Mouse (Mus musculus): ENCODE results near the gene Taf3.
A peak's percentile ranks its signal among the peaks of the same experiment; 100 is the strongest.

Taf3 gene

DNA sequence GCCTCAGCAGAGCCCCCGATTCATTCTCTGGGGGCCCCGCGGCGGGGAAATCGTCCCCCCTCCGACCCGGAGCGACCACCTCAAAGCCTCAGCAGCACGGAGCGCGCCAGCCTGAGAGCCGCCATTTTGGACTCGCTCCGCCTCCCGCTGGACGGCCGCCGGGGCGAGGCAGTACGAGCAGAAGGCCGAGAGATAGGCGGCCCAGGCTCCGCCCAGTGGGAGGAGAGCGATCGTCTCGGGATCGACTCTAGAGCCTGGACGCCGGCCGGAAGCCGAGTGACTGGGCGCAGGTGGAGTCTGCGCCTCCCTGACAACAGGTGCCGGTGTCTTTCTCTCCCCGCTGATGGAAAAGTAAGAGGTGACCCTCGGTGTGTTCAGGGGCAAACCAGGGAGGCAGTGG, at the start of gene Taf3:
Gene Taf3, minus strand, starts transcription at position 136 of the 400 bp plus-strand sequence.
- peak; percentile 85 to 90 for DNase-seq (ENCODE audit: low spot score in 2 of 2)

GRCm38 (mm10) chr2:10094327-10095100, 46.1 kb upstream of the Taf3 start:
- DNase-seq (ENCODE audit: low spot score in 2 of 2) = no peak

DNA sequence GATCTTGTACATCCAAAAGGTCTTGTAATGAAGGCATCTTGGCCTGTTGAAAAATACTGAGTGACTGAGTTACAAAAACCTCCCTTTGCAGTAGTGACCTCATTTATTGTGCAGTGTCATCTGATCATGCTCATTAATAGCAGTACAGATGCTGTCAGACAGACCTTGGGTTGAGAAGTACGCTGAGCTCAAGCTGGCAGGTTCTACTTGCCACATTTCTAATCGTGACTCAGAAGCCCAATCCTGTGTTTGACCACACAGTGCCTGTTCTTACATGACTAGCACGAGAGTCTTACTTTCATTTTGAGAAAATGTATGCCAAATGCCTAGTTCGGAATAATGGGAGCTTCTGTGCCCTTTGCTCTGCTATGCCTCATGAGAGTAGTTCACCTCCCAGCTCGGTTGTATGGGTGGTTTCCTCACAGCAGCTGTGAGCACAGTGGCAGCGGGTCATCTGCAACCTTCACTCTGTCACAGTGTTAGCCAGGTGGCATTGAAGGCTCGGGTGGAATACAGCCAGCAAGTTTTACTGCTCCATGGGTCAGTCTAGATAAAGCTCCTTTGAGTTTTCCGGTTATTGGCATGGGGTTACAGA, 39.0 kb upstream of the Taf3 start:
- no peak for DNase-seq (ENCODE audit: low spot score in 2 of 2)

DNA sequence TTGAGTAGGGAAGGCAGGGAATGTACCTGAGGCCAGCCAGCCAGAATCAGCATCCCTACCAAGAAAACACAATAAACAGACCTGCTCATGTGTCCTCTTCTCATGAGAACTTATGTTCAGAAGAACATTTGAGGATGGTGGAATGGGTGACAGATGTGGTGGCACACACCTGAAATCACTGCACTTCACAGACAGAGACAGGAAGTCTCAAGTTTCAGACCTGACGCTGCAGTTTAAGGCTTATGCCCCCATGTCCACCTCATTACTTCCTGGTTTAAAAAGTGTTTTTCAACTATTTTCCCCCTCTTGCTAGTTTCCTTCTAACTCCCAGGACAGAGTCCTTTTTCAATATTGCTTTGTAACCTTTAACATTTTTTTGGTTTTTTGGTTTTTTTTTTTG, 34.3 kb upstream of the Taf3 start:
- no peak for DNase-seq (ENCODE audit: low spot score in 2 of 2)

DNA sequence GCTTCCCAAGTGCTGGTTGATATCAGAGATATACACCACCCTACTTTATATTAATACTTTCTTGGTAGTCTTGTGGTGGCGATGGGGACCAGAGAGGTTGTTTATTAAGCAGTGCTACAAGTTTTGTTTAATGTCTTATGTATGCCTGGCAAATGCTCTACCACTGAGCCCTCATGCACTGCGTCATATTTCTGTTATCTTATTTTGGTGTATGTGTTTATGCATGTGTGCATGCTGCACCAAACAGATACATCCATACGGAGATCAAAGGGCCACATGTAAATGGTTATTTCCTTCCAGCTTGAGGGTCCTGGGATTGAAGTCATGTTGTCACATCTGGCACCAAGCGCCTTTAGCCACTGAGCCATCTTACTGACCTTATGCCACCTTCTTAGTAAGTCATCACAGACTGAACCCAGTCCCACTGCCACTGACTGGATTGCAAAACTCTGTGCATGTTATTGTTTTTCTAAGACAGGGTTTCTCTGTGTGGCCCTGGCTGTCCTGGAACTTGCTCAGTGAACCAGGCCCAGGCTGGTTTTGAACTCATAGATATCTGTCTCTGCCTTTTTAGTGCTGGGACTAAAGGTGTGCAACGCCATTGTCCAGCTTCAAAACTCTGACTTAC, 33.2 kb upstream of the Taf3 start:
- no peak for DNase-seq (ENCODE audit: low spot score in 2 of 2)

GRCm38 (mm10) chr2:10080310-10081010, 32.1 kb upstream of the Taf3 start, which contains the start of the genes Atp5c1 and Kin:
Atp5c1 (minus strand) TSS chr2:10080510.
Kin (plus strand) TSS chr2:10080593.
- peak; percentile 93 to 96 for DNase-seq (ENCODE audit: low spot score in 2 of 2)

DNA sequence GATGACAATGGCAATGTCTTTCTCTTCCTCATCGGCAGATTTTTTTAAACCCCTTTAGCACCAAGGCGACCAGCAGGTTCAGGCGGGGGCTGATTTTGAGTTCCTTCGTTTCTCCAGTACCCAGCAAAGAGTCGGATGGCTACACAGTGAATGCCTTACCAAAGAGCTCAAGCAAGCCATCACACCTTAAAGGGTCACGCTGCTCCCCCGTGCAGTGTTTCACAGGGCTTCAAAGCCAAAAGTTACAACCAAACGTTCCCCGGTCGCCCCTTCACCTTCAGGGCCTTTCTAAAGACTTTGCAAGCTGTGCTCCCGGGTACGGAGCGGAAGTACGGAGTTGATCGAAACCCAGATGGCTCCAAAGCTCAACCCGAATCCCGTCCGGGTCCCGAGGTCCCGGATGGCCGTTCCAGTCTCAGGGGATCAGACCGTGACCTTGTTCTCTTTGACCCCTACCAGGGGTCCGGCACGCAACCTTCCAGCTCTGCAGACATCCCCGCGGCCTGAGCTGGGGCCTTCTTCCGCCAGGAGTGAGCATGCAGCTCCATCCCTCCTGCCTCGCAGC, 31.4 kb upstream of the Taf3 start:
- no peak for DNase-seq (ENCODE audit: low spot score in 2 of 2)

- no peak for DNase-seq (ENCODE audit: low spot score in 2 of 2)
These were observed 28.3 kb upstream of the Taf3 start for GRCm38 (mm10) chr2:10076675-10077074.

DNA sequence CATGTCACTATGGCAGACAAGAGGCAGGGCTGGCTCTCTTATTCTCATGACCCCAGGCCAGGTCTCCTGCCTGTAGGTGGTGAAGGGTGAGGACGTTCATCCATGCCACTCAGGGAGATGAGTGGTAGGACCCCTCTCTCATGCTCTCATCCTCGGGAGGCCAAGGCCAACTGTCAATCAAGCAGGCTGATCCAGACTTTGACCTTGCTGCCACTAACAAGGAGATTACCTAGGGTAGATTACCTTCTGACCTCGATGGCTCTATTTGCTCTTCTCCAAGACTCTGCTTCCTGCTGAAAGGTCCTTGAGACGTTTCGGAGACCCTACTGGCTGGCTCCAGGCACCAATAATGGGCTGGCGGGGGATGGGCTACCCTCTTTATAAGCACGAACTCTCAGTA, 26.1 kb upstream of the Taf3 start:
- DNase-seq (ENCODE audit: low spot score in 2 of 2) = no peak

DNA sequence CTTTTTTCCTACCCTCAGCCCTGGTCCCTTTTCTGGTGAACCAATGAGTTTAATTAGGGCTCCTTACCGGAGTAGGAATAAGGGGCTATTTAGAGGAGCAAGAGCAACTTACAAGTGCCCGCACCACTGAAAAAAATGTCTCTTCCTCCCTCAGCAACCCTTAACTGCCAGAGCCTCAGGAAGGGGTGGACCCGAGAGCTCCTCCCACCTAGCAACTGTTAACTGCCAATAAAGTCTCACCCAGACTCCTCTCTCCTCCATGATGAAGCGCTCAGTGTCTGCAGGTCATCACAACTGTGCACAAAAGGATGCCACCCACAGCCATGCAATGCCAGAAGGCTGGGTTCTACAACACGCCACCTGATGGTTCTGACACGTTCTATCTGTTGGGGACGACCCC, 23.4 kb upstream of the Taf3 start:
- no peak for DNase-seq (ENCODE audit: low spot score in 2 of 2)

DNA sequence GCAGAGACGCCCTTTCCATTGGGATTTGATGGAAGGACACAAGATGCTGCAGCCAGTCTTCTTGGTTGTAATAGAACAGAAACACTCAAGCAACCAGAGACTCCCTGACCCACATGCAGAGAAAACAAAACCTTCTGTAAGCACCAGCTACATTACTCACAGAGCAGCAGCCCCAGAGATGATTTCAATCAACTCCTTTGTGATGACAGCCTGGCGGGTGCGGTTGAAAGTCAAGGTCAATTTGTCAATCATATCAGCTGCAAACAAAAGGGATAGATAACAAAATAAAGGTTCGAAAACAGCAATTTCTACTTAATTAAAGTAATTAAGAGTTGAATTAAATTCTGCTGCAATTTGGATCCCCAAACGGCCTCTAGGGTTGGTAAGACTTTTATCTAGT, 10.4 kb upstream of the Taf3 start:
- no peak for DNase-seq (ENCODE audit: low spot score in 2 of 2)

DNA sequence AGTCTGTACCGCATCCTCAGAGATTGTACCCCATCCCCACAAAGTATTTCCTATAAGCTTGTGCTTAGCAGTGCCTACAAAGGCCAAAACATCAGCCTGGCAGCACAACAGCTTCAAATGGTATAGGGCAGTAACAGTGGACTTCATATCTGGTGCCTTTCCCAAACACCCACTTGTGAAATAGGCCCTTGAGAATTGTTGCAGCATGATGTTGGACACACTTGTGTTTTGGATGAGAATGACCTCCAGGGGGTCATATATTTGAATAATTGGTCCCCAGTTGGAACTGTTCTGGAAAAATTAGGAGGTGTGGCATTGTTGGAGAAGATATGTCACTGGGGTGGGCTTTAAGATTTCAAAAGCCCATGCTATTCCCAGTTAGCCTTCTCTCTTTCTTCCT, 3.6 kb upstream of the Taf3 start:
- no peak for DNase-seq (ENCODE audit: low spot score in 2 of 2)

DNA sequence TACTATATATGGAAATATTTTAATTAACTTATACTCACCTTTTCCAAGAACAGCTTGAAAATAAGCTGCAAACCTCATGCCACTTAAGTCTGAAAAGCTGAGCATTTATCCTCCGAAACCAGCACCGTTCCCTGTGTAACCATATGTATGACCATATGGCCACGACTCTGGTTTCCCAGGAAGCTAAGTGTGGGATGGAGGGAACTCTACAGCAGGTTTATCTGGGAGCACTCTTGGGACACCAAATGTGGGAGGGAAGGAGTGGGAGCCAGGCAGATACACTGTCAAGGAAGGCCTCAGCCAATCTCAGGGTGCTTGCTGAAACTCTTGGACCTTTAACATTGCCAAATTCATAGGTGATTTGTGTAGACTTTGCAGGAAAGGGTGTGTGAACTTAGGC, 2.5 kb upstream of the Taf3 start:
- no peak for DNase-seq (ENCODE audit: low spot score in 2 of 2)

GRCm38 (mm10) chr2:10049456-10049855, 1.1 kb upstream of the Taf3 start:
- DNase-seq (ENCODE audit: low spot score in 2 of 2) = no peak

- DNase-seq (ENCODE audit: low spot score in 2 of 2) = peak; percentile 10 to 21
These were observed 499 bp downstream of the Taf3 start for GRCm38 (mm10) chr2:10047758-10048436.

- no peak for DNase-seq (ENCODE audit: low spot score in 2 of 2)
These were observed 13.4 kb downstream of the Taf3 start for GRCm38 (mm10) chr2:10034976-10035375.

GRCm38 (mm10) chr2:10033684-10034083, 14.7 kb downstream of the Taf3 start:
- no peak for DNase-seq (ENCODE audit: low spot score in 2 of 2)

- no peak for DNase-seq (ENCODE audit: low spot score in 2 of 2)
These were observed 18.6 kb downstream of the Taf3 start for GRCm38 (mm10) chr2:10029755-10030154.

- no peak for DNase-seq (ENCODE audit: low spot score in 2 of 2)
These were observed 24.1 kb downstream of the Taf3 start for GRCm38 (mm10) chr2:10024264-10024663.

DNA sequence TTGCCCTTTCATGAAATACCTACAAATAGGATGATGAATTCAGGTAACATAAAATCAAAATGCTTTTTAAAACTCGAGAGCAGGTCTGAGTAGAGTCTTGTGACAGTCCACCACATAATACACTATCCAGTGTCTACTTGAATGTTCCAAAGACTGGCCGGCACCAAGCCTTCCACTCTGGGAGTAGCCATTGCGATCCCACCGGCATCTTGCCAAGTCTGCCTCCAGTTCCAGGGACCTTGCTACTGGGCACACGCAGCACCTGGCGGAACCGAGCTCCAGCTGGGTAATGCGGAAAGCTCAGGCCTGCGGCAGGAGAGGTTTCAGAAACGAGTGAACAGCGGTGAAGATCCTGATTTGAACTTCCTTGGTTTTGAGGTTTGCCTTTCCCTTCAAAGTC, 27.1 kb downstream of the Taf3 start:
- DNase-seq (ENCODE audit: low spot score in 2 of 2) = no peak

- DNase-seq (ENCODE audit: low spot score in 2 of 2) = no peak
These were observed 33.3 kb downstream of the Taf3 start for GRCm38 (mm10) chr2:10014951-10015635.

Data from spleen, postnatal 14 days (tissue).